Mouse (Mus musculus) liver, adult 2 months (tissue): ENCODE measurements around the gene Anks1b. TPM values are rescaled to one million over a fixed set of nuclear protein-coding genes. Genes with fewer than 3 reads are reported as not detected.

Source experiments
- DNase-seq: peaks from one replicate; pipeline ENCODE4 v3.0.0-alpha.2; 2011; ENCODE audit warnings: low read depth, low spot score; ENCODE audit errors: extremely low read depth
- H3K27ac ChIP-seq: fragments of 200-500 bp; replicated peaks from 2 replicates; pipeline ENCODE4 v1.5.1; 2012; ENCODE audit warnings: low read depth, mild to moderate bottlenecking, control low read depth, inconsistent platforms, low read length; ENCODE audit not compliant: insufficient read depth
- H3K27me3 ChIP-seq: fragments of 200-500 bp; 2 replicates; pipeline ENCODE4 v1.6.1; 2012; ENCODE audit warnings: mild to moderate bottlenecking, moderate library complexity, low read length, inconsistent platforms; ENCODE audit not compliant: control insufficient read depth, insufficient read depth
- H3K36me3 ChIP-seq: fragments of 200-500 bp; 2 replicates; pipeline ENCODE4 v1.6.1; 2012; ENCODE audit warnings: low read length, inconsistent platforms; ENCODE audit not compliant: control insufficient read depth, insufficient read depth
- H3K4me1 ChIP-seq: fragments of 200-500 bp; 2 replicates; pipeline ENCODE4 v1.6.1; 2011; ENCODE audit warnings: low read length; ENCODE audit not compliant: control insufficient read depth, insufficient read depth
- H3K4me3 ChIP-seq: fragments of 200-500 bp; 2 replicates; pipeline ENCODE4 v1.5.1; 2011; ENCODE audit warnings: low read depth, mild to moderate bottlenecking, control low read depth, low read length, moderate library complexity; ENCODE audit not compliant: insufficient read depth
- H3K79me2 ChIP-seq: fragments of 200-500 bp; 2 replicates; pipeline ENCODE4 v1.6.1; 2012; ENCODE audit warnings: inconsistent platforms, mild to moderate bottlenecking, low read length, moderate library complexity; ENCODE audit not compliant: control insufficient read depth, insufficient read depth
- H3K9ac ChIP-seq: fragments of 200-500 bp; 2 replicates; pipeline ENCODE4 v1.6.1; 2012; ENCODE audit warnings: low read depth, mild to moderate bottlenecking, control low read depth, inconsistent platforms, low read length
- CTCF ChIP-seq: fragments of 200-500 bp; IDR thresholded peaks from 2 replicates; pipeline ENCODE4 v1.5.1; 2011; ENCODE audit warnings: low read depth, low read length, control low read depth
- POLR2A ChIP-seq: fragments of 200-500 bp; IDR thresholded peaks from 2 replicates; pipeline ENCODE4 v1.6.1; 2011; ENCODE audit warnings: low read length, control low read depth; ENCODE audit not compliant: insufficient read depth; ENCODE audit errors: extremely low read depth
- WGBS: fragments of 180-500 bp; shearing (Covaris S2); methylation state at CpG from one replicate; pipeline ENCODE4 v1.1.7; 2018; 5-methylcytosine and 5-hydroxymethylcytosine counted together
- polyA plus RNA-seq: library from polyadenylated mRNA; depleted of rRNA; stranded (reverse); fragments of >200 nt; gene quantifications from 2 replicates; pipeline ENCODE4 v1.2.3, GENCODE M21; 2012
- total RNA-seq: library from RNA; depleted of rRNA; stranded (reverse); fragments of >200 nt; gene quantifications from 2 replicates; pipeline ENCODE4 v1.2.3, GENCODE M21; 2014

The Anks1b gene
- total and polyA plus RNA-seq, 2 experiments: under 0.01 TPM; not detected in 1

DNA sequence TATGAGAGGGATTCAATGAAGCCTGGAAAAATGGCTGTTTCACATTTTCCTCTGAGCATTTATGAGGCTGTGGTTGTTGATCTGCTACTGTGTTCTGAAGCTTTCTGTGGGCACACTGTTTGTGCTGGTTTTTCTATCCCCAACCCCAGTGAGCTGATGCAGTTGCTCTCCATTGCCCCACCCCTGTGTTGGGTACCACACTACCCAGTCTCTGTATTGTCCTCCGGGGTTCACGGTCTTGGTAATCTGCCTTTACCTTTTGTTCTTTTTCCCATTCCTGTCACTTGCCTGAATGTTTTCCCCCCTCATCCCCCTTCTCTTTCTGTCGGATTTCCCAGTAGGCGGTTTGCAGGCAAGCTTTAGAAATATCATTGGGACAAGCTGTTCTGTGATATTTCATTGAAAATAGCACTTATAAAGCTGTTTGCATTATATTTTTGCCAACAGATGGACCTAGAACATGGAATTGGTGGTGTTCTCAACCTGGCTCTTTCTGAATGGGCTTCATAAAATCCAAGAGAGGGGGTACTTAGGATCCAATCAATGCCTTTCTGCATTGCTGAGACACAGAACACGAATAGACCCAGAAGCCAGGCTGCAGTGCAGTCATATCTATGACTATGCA, 434.7 kb downstream of the Anks1b start:
- no peaks in the 10 kb centered on the region for H3K4me1 ChIP-seq
- TF ChIP-seq POLR2A (no peak), CTCF (no peak)

GRCm38 (mm10) chr10:90329781-90330180, 456.5 kb downstream of the Anks1b start:
- TF ChIP-seq CTCF (no peak), POLR2A (no peak)
- H3K27ac ChIP-seq: no peak overlapping the region
- 89% methylated on average over 4 of the region's 4 CpGs for WGBS

More for the DNA sequence above, 434.7 kb downstream of the Anks1b start:
- no peak overlapping the region for H3K9ac ChIP-seq
- H3K27ac ChIP-seq: no peak overlapping the region
- WGBS: 70% methylated on average over 5 of the region's 5 CpGs
- H3K36me3 ChIP-seq: no peaks in the 10 kb centered on the region
- no peaks in the 10 kb centered on the region for H3K79me2 ChIP-seq
- no peak overlapping the region for H3K4me3 ChIP-seq
- DNase-seq: no peak
- no peaks in the 10 kb centered on the region for H3K27me3 ChIP-seq

GRCm38 (mm10) chr10:90345394-90345793, 472.1 kb downstream of the Anks1b start:
- H3K27me3 ChIP-seq: no peaks in the 10 kb centered on the region
- TF ChIP-seq POLR2A: no peak
- no peak for TF ChIP-seq CTCF
- no peaks in the 10 kb centered on the region for H3K36me3 ChIP-seq
- no peak overlapping the region for H3K27ac ChIP-seq
- no peaks in the 10 kb centered on the region for H3K4me1 ChIP-seq
- no peak for DNase-seq
- WGBS: 65% methylated on average over 1 of the region's 1 CpGs
- H3K4me3 ChIP-seq: no peak overlapping the region
- H3K9ac ChIP-seq: no peak overlapping the region
- no peaks in the 10 kb centered on the region for H3K79me2 ChIP-seq

More at GRCm38 (mm10) chr10:90329781-90330180, 456.5 kb downstream of the Anks1b start:
- H3K4me3 ChIP-seq: no peak overlapping the region
- no peaks in the 10 kb centered on the region for H3K79me2 ChIP-seq
- no peaks in the 10 kb centered on the region for H3K27me3 ChIP-seq
- no peak for DNase-seq
- H3K9ac ChIP-seq: no peak overlapping the region
- H3K36me3 ChIP-seq: no peaks in the 10 kb centered on the region
- H3K4me1 ChIP-seq: no peaks in the 10 kb centered on the region

DNA sequence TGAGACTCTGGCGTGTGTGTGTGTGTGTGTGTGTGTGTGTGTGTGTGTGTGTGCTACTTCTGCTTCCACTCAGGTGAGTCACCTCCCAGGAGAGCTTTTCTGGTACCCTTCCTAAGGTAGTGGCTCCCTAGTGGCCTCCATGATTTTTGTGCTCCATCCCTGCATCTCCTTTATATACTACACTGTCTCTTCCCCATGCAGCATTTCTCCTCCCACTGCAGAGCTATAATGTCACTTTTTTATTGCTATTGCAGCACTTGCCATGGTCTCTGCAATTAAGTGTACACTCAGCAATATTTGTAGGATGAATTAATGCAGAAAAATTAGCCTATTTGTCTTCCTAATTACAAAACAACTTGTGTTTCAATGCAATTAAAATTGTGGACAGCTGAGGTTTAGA, 482.9 kb downstream of the Anks1b start:
- Histone ChIP-seq H3K27me3 (no peaks in the 10 kb centered on the region), H3K4me1 (no peaks in the 10 kb centered on the region), H3K27ac (no peak overlapping the region), H3K9ac (no peak overlapping the region), H3K36me3 (no peaks in the 10 kb centered on the region), H3K4me3 (no peak overlapping the region), H3K79me2 (no peaks in the 10 kb centered on the region)
- no peak for DNase-seq
- 17% methylated on average over 1 of the region's 1 CpGs for WGBS
- TF ChIP-seq CTCF: no peak
- no peak for TF ChIP-seq POLR2A

DNA sequence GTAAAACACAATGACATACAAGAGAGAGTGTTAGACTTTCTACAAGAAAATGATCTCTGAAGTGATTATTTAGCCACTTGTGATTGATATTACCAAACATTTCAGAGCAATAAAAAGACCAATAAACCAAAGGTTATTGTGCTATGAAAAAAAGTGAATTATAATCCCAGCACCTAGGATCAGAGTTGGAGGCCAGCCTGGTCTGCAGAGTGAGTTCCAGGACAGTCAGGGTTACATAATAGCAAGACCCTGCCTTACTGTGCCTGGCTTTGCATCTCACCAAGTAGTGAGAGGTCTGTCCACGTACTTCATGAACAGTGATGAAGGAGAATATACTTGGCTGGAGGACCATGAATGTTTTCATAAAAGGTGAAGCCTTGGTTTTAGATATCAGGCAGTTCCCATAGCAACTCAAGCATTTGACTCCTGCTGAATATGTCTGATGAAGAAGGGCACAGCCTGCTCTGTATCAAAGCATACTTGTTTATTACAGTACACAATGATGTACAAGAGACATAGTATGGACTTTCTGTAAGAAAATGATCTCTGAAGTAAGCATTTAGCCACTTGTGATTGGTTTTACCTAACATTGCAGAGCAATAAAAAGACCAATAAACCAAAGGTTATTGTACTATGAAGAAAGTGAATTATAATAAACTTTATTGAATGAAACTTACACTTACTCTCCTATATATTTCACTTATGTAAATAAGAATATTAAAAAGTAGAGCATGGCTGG, 484.0 kb downstream of the Anks1b start:
- Histone ChIP-seq H3K9ac (no peak overlapping the region), H3K36me3 (no peaks in the 10 kb centered on the region), H3K79me2 (no peaks in the 10 kb centered on the region), H3K27ac (no peak overlapping the region), H3K4me3 (no peak overlapping the region), H3K4me1 (no peaks in the 10 kb centered on the region), H3K27me3 (no peaks in the 10 kb centered on the region)
- WGBS: 59% methylated on average over 1 of the region's 1 CpGs
- DNase-seq: no peak
- TF ChIP-seq CTCF (no peak), POLR2A (no peak)

GRCm38 (mm10) chr10:90369015-90369414, 495.7 kb downstream of the Anks1b start:
- DNase-seq: no peak
- H3K27me3 ChIP-seq: no peaks in the 10 kb centered on the region
- H3K9ac ChIP-seq: no peak overlapping the region
- TF ChIP-seq POLR2A (no peak), CTCF (no peak)
- H3K4me1 ChIP-seq: no peaks in the 10 kb centered on the region
- no peak overlapping the region for H3K4me3 ChIP-seq
- no peak overlapping the region for H3K27ac ChIP-seq
- 83% methylated on average over 7 of the region's 7 CpGs for WGBS
- no peaks in the 10 kb centered on the region for H3K79me2 ChIP-seq
- no peaks in the 10 kb centered on the region for H3K36me3 ChIP-seq
